Mouse (Mus musculus) neural tube, embryonic 14.5 days (tissue): ENCODE results near the gene Clcf1. TPM values are rescaled to one million over a fixed set of nuclear protein-coding genes. Genes with fewer than 3 reads are reported as not detected.

Experiments used
- ATAC-seq: fragments of 200-750 bp; cut with Nextera tagmentation; 2 replicates; pipeline ENCODE4 v1.8.0; 2017; ENCODE audit warnings: low read depth, mild to moderate bottlenecking, moderate TSS enrichment, moderate library complexity
- H3K27ac ChIP-seq: fragments of 300-500 bp; sonication (generic); 2 replicates; pipeline ENCODE4 v1.5.1; 2014; ENCODE audit warnings: low read depth, mild to moderate bottlenecking, control low read depth, low read length, moderate library complexity, mixed read lengths
- H3K27me3 ChIP-seq: fragments of 300-500 bp; sonication (generic); 2 replicates; pipeline ENCODE4 v1.6.1; 2014; ENCODE audit warnings: low read length; ENCODE audit not compliant: control insufficient read depth, insufficient read depth
- H3K36me3 ChIP-seq: fragments of 300-500 bp; sonication (generic); 2 replicates; pipeline ENCODE4 v1.6.1; 2014; ENCODE audit warnings: low read length, mixed read lengths; ENCODE audit not compliant: control insufficient read depth, insufficient read depth
- H3K4me1 ChIP-seq: fragments of 300-500 bp; sonication (generic); 2 replicates; pipeline ENCODE4 v1.6.1; 2014; ENCODE audit warnings: low read length; ENCODE audit not compliant: control insufficient read depth, insufficient read depth
- H3K4me2 ChIP-seq: fragments of 300-500 bp; sonication (generic); 2 replicates; pipeline ENCODE4 v1.6.1; 2014; ENCODE audit warnings: mild to moderate bottlenecking, low read depth, low read length, control low read depth
- H3K4me3 ChIP-seq: fragments of 300-500 bp; sonication (generic); 2 replicates; pipeline ENCODE4 v1.5.1; 2014; ENCODE audit warnings: low read depth, low read length, control low read depth, mixed read lengths
- H3K9ac ChIP-seq: fragments of 300-500 bp; sonication (generic); replicated peaks from 2 replicates; pipeline ENCODE4 v1.6.1; 2014; ENCODE audit warnings: low read depth, mild to moderate bottlenecking, control low read depth, low read length, mixed read lengths
- H3K9me3 ChIP-seq: fragments of 300-500 bp; sonication (generic); 2 replicates; pipeline ENCODE4 v1.6.1; 2016; ENCODE audit warnings: low read length; ENCODE audit not compliant: control insufficient read depth
- WGBS: fragments of 180-500 bp; shearing (Covaris S2); extraction: QIAGEN DNeasy Blood & Tissue Kit; methylation state at CpG from one replicate; pipeline ENCODE4 v1.1.7; 2014; 5-methylcytosine and 5-hydroxymethylcytosine counted together
- polyA plus RNA-seq: library from polyadenylated mRNA; unstranded; fragments of >200 nt; fragmentation: Nextera tagmentation; extraction: Ambion mirVana; gene quantifications from 2 replicates; pipeline ENCODE4 v1.2.1, GENCODE M21; 2014

The Clcf1 gene
- polyA plus RNA-seq, 1 experiment from 2014 or later = 0.78 TPM

- H3K4me3 ChIP-seq = no peak overlapping the region
- peaks cover under 1% of the 10 kb centered on the region; the same call in 1 of the 2 replicates for H3K4me1 ChIP-seq
- no peak overlapping the region for H3K27ac ChIP-seq
- 0 out of 2 replicates have a peak overlapping the region, but pooled peaks have one; percentile 13 for H3K9ac ChIP-seq
- ATAC-seq = no peak
- peaks cover 6% of the 10 kb centered on the region; the same call in 1 of the 2 replicates for H3K27me3 ChIP-seq
- no peaks in the 10 kb centered on the region for H3K9me3 ChIP-seq
- no peak overlapping the region for H3K4me2 ChIP-seq
- 50% methylated on average over 4 of the region's 4 CpGs for WGBS
- H3K36me3 ChIP-seq = no peaks in the 10 kb centered on the region
Measured at GRCm38 (mm10) chr19:4220416-4220815, 6.4 kb downstream of the Clcf1 start.

GRCm38 (mm10) chr19:4220957-4221743, 7.1 kb downstream of the Clcf1 start:
- Histone ChIP-seq H3K36me3 (no peaks in the 10 kb centered on the region), H3K27ac (no peak overlapping the region), H3K4me3 (no peak overlapping the region), H3K4me1 (no peaks in the 10 kb centered on the region), H3K4me2 (no peak overlapping the region), H3K9ac (no peak overlapping the region), H3K9me3 (no peaks in the 10 kb centered on the region), H3K27me3 (peaks cover 6% of the 10 kb centered on the region; the same call in 1 of the 2 replicates)
- ATAC-seq = peak; percentile 21; the same call in 1 of the 2 replicates
- 44% methylated on average over 14 of the region's 14 CpGs for WGBS

GRCm38 (mm10) chr19:4222165-4222564, 8.1 kb downstream of the Clcf1 start:
- WGBS = 77% methylated on average over 11 of the region's 11 CpGs
- Histone ChIP-seq H3K27ac (no peak overlapping the region), H3K36me3 (no peaks in the 10 kb centered on the region), H3K9ac (no peak overlapping the region), H3K4me1 (no peaks in the 10 kb centered on the region), H3K27me3 (0 out of 2 replicates have a peak, but pooled peaks cover 1% of the 10 kb centered on the region), H3K4me2 (no peak overlapping the region), H3K4me3 (no peak overlapping the region), H3K9me3 (no peaks in the 10 kb centered on the region)
- ATAC-seq = peak; percentile 28; the same call in 1 of the 2 replicates

GRCm38 (mm10) chr19:4226779-4227178, 12.7 kb downstream of the Clcf1 start:
- Histone ChIP-seq H3K27me3 (no peaks in the 10 kb centered on the region), H3K4me2 (no peak overlapping the region), H3K4me3 (no peak overlapping the region), H3K27ac (no peak overlapping the region), H3K9ac (no peak overlapping the region), H3K4me1 (peaks cover 3% of the 10 kb centered on the region; the same call in 1 of the 2 replicates), H3K9me3 (no peaks in the 10 kb centered on the region), H3K36me3 (no peaks in the 10 kb centered on the region)
- ATAC-seq = no peak
- WGBS = 91% methylated on average over 7 of the region's 7 CpGs

- 76% methylated on average over 5 of the region's 5 CpGs for WGBS
- Histone ChIP-seq H3K27ac (no peak overlapping the region), H3K27me3 (no peaks in the 10 kb centered on the region), H3K9ac (no peak overlapping the region), H3K36me3 (no peaks in the 10 kb centered on the region), H3K4me3 (no peak overlapping the region), H3K4me1 (peaks cover 6% of the 10 kb centered on the region), H3K9me3 (no peaks in the 10 kb centered on the region), H3K4me2 (no peak overlapping the region)
- no peak for ATAC-seq
Measured at GRCm38 (mm10) chr19:4227446-4227845, 13.4 kb downstream of the Clcf1 start.

GRCm38 (mm10) chr19:4227894-4228678, 14.0 kb downstream of the Clcf1 start:
- no peaks in the 10 kb centered on the region for H3K9me3 ChIP-seq
- H3K9ac ChIP-seq = no peak overlapping the region
- H3K4me1 ChIP-seq = peaks cover 8% of the 10 kb centered on the region
- H3K4me3 ChIP-seq = no peak overlapping the region
- ATAC-seq = no peak
- no peak overlapping the region for H3K4me2 ChIP-seq
- no peak overlapping the region for H3K27ac ChIP-seq
- WGBS = 28% methylated on average over 8 of the region's 8 CpGs
- H3K27me3 ChIP-seq = no peaks in the 10 kb centered on the region
- no peaks in the 10 kb centered on the region for H3K36me3 ChIP-seq

- ATAC-seq = no peak
- Histone ChIP-seq H3K9ac (no peak overlapping the region), H3K36me3 (no peaks in the 10 kb centered on the region), H3K4me3 (no peak overlapping the region), H3K4me1 (peaks cover 8% of the 10 kb centered on the region), H3K9me3 (no peaks in the 10 kb centered on the region), H3K27me3 (no peaks in the 10 kb centered on the region), H3K27ac (no peak overlapping the region), H3K4me2 (no peak overlapping the region)
- WGBS = 72% methylated on average over 4 of the region's 4 CpGs
Measured at GRCm38 (mm10) chr19:4228891-4229290, 14.9 kb downstream of the Clcf1 start.

- no peak overlapping the region for H3K4me3 ChIP-seq
- H3K36me3 ChIP-seq = no peaks in the 10 kb centered on the region
- no peaks in the 10 kb centered on the region for H3K9me3 ChIP-seq
- H3K27me3 ChIP-seq = no peaks in the 10 kb centered on the region
- no peak overlapping the region for H3K27ac ChIP-seq
- ATAC-seq = no peak
- 39% methylated on average over 9 of the region's 9 CpGs for WGBS
- H3K4me2 ChIP-seq = no peak overlapping the region
- H3K9ac ChIP-seq = no peak overlapping the region
- H3K4me1 ChIP-seq = peaks cover 8% of the 10 kb centered on the region
Measured at GRCm38 (mm10) chr19:4229451-4230076, 15.5 kb downstream of the Clcf1 start.
